Mouse (Mus musculus) urinary bladder, adult 18-20 months (tissue): ENCODE measurements around the gene Nin.

ENCODE experiments used
- DNase-seq, 2 experiments: peaks; one replicate each; pipeline ENCODE4 v3.0.0; 2022; ENCODE audit warnings: low spot score in 2 of 2, mixed read lengths in 2 of 2

Gene Nin

GRCm38 (mm10) chr12:70119552-70119951, 6.0 kb upstream of the Nin start:
- DNase-seq: no peak

GRCm38 (mm10) chr12:70118721-70119345, 5.3 kb upstream of the Nin start:
- no peak for DNase-seq

- DNase-seq: no peak
Observed at GRCm38 (mm10) chr12:70117146-70117545, 3.6 kb upstream of the Nin start.

- DNase-seq: no peak
Observed at GRCm38 (mm10) chr12:70112090-70112383, 1.5 kb downstream of the Nin start.

- DNase-seq: peak; percentile 70 to 80
Observed at GRCm38 (mm10) chr12:70111367-70112089, 2.0 kb downstream of the Nin start.

- peak; percentile 37 to 67 for DNase-seq
Observed at GRCm38 (mm10) chr12:70111117-70111366, 2.5 kb downstream of the Nin start.

GRCm38 (mm10) chr12:70110375-70111116, 3.0 kb downstream of the Nin start:
- DNase-seq: no peak

- DNase-seq: no peak
Observed at GRCm38 (mm10) chr12:70109921-70110320, 3.6 kb downstream of the Nin start.

GRCm38 (mm10) chr12:70108104-70108503, 5.4 kb downstream of the Nin start:
- DNase-seq: no peak

GRCm38 (mm10) chr12:70106508-70106907, 7.0 kb downstream of the Nin start:
- DNase-seq: no peak

- DNase-seq: no peak
Observed at GRCm38 (mm10) chr12:70105885-70106284, 7.6 kb downstream of the Nin start.

- DNase-seq: no peak
Observed at GRCm38 (mm10) chr12:70104776-70105420, 8.6 kb downstream of the Nin start.

- no peak for DNase-seq
Observed at GRCm38 (mm10) chr12:70104199-70104598, 9.3 kb downstream of the Nin start.

GRCm38 (mm10) chr12:70103257-70103656, 10.3 kb downstream of the Nin start:
- no peak for DNase-seq

- DNase-seq: peak; percentile 52
Observed at GRCm38 (mm10) chr12:70102426-70102825, 11.1 kb downstream of the Nin start.

GRCm38 (mm10) chr12:70101823-70102222, 11.7 kb downstream of the Nin start:
- DNase-seq: no peak

GRCm38 (mm10) chr12:70097901-70098300, 15.6 kb downstream of the Nin start:
- no peak for DNase-seq

GRCm38 (mm10) chr12:70097316-70097715, 16.2 kb downstream of the Nin start:
- DNase-seq: no peak

GRCm38 (mm10) chr12:70093266-70093893, 20.1 kb downstream of the Nin start:
- DNase-seq: no peak

- no peak for DNase-seq
Observed at GRCm38 (mm10) chr12:70088297-70088696, 25.2 kb downstream of the Nin start.

- no peak for DNase-seq
Observed at GRCm38 (mm10) chr12:70085351-70085750, 28.2 kb downstream of the Nin start.

- DNase-seq: no peak
Observed at GRCm38 (mm10) chr12:70084198-70084597, 29.3 kb downstream of the Nin start.
